Mouse (Mus musculus): ENCODE results near the gene Ss18l2. TPM values are rescaled to one million over a fixed set of nuclear protein-coding genes. Genes with fewer than 3 reads are reported as not detected.

Ss18l2 gene
- total and polyA plus RNA-seq, 2 experiments from 2014 or later = 69.5 to 185 TPM

DNA sequence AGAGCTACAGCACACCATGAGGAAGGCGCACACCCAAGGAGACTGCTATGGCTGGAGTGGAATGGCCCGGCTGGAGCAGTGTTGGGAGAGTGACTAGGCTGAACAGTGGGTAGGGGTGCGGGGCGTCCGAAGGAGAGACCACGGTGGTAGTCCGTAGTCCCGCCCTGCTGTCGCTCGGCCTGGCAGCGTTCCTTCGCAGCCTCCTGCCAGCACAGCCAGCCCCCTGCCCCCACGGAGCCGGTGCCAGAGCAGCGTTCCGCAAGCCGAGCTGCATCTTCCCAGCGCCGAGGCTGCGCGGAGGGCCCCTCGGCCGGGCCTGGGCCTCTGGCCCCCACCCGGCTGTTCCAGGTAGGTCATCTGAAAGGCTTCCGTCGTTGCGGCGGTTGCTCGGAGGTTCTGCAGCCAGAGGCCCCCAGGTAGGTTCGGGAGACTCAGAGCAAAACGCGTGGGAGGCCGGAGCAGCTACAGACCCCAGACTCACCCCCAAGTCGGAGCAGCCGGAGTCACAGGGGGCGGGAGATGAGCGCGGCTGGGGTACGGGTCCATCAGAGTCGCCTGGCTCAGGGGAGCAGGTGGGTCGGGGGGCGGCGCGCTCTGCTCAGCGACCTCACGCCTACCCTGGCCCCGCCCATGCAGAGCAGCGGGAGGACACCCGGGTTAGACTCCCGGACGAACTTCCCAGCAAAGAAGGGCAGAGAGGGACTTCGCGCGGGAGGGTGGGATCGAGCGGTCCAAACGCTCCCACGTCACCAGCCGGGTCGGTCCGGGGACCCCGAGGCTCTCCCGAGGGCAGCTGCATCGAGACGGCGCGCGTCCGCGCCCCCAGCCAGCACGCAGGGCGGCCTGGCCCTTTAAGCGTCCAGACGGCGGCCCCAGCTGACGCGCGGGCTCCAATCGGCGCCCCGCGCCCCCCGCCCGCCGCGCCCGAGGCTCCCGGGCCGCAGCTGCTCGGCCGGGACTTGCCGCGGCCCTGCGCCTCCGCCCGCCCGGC, 49.3 kb downstream of the Ss18l2 start, which contains the start of gene Zfp651:
Zfp651 (plus strand) TSS at position 240 of the 991 bp plus-strand sequence.
- Histone ChIP-seq H3K4me1 (ENCODE audit: insufficient read depth) (peaks cover 15% of the 10 kb centered on the region), H3K9ac (peak within 1 kb of the TSS; percentile 97), H3K27me3 (ENCODE audit: insufficient read depth, low read length) (no peaks in the 10 kb centered on the region), H3K27ac (ENCODE audit: low read depth, low read length) (peak within 1 kb of the TSS; percentile 78), H3K36me3 (ENCODE audit: insufficient read depth) (peaks cover 31% of the 10 kb centered on the region), H3K4me3 (ENCODE audit: low read depth, low read length) (peak within 1 kb of the TSS; percentile 87), H3K4me2 (ENCODE audit: low read depth) (peak within 1 kb of the TSS; percentile 95), H3K9me3 (ENCODE audit: low read length) (no peaks in the 10 kb centered on the region)
- 1% methylated on average over 85 of the region's 97 CpGs for WGBS
- DNase-seq (peak; percentile 86), ATAC-seq (peak; percentile 90)
- no peak for TF ChIP-seq CTCF (IDR thresholded peaks at IDR 0.05; ENCODE audit: low read depth)

GRCm38 (mm10) chr9:121760271-121761090, 50.4 kb downstream of the Ss18l2 start:
- peak overlapping the region; percentile 95 for H3K4me2 ChIP-seq (ENCODE audit: low read depth)
- H3K9ac ChIP-seq = peak overlapping the region; percentile 97
- peaks cover 31% of the 10 kb centered on the region for H3K36me3 ChIP-seq (ENCODE audit: insufficient read depth)
- TF ChIP-seq CTCF (IDR thresholded peaks at IDR 0.05; ENCODE audit: low read depth) = no peak
- peak overlapping the region; percentile 87 for H3K4me3 ChIP-seq (ENCODE audit: low read depth, low read length)
- H3K27me3 ChIP-seq (ENCODE audit: insufficient read depth, low read length) = no peaks in the 10 kb centered on the region
- H3K9me3 ChIP-seq (ENCODE audit: low read length) = no peaks in the 10 kb centered on the region
- 2% methylated on average over 43 of the region's 43 CpGs for WGBS
- ATAC-seq (peak; percentile 34), DNase-seq (peak; percentile 57)
- peaks cover 15% of the 10 kb centered on the region for H3K4me1 ChIP-seq (ENCODE audit: insufficient read depth)
- H3K27ac ChIP-seq (ENCODE audit: low read depth, low read length) = peak overlapping the region; percentile 78

GRCm38 (mm10) chr9:121761091-121761665, 51.0 kb downstream of the Ss18l2 start:
- H3K27ac ChIP-seq (ENCODE audit: low read depth, low read length) = no peak overlapping the region
- H3K9me3 ChIP-seq (ENCODE audit: low read length) = no peaks in the 10 kb centered on the region
- 60% methylated on average over 10 of the region's 10 CpGs for WGBS
- H3K27me3 ChIP-seq (ENCODE audit: insufficient read depth, low read length) = no peaks in the 10 kb centered on the region
- peaks cover 15% of the 10 kb centered on the region for H3K4me1 ChIP-seq (ENCODE audit: insufficient read depth)
- H3K4me2 ChIP-seq (ENCODE audit: low read depth) = peak overlapping the region; percentile 95
- DNase-seq (no peak), ATAC-seq (no peak)
- H3K36me3 ChIP-seq (ENCODE audit: insufficient read depth) = peaks cover 33% of the 10 kb centered on the region
- H3K9ac ChIP-seq = peak overlapping the region; percentile 97
- peak overlapping the region; percentile 87 for H3K4me3 ChIP-seq (ENCODE audit: low read depth, low read length)
- no peak for TF ChIP-seq CTCF (IDR thresholded peaks at IDR 0.05; ENCODE audit: low read depth)

- H3K27ac ChIP-seq (ENCODE audit: low read depth, low read length) = no peak overlapping the region
- no peak for ATAC-seq
- no peak overlapping the region for H3K4me3 ChIP-seq (ENCODE audit: low read depth, low read length)
- no peak for TF ChIP-seq CTCF (IDR thresholded peaks at IDR 0.05; ENCODE audit: low read depth)
- H3K36me3 ChIP-seq (ENCODE audit: insufficient read depth) = peaks cover 34% of the 10 kb centered on the region
- WGBS = 77% methylated on average over 8 of the region's 8 CpGs
- no peaks in the 10 kb centered on the region for H3K9me3 ChIP-seq (ENCODE audit: low read length)
- H3K9ac ChIP-seq = no peak overlapping the region
- no peaks in the 10 kb centered on the region for H3K27me3 ChIP-seq (ENCODE audit: insufficient read depth, low read length)
- DNase-seq = no peak
- H3K4me2 ChIP-seq (ENCODE audit: low read depth) = no peak overlapping the region
- H3K4me1 ChIP-seq (ENCODE audit: insufficient read depth) = peaks cover 15% of the 10 kb centered on the region
Measured at GRCm38 (mm10) chr9:121761787-121762186, 51.7 kb downstream of the Ss18l2 start.

- Histone ChIP-seq H3K9me3 (ENCODE audit: low read length) (no peaks in the 10 kb centered on the region), H3K36me3 (ENCODE audit: insufficient read depth) (peaks cover 36% of the 10 kb centered on the region), H3K4me2 (ENCODE audit: low read depth) (no peak overlapping the region), H3K27me3 (ENCODE audit: insufficient read depth, low read length) (no peaks in the 10 kb centered on the region), H3K4me1 (ENCODE audit: insufficient read depth) (peaks cover 15% of the 10 kb centered on the region), H3K9ac (no peak overlapping the region), H3K4me3 (ENCODE audit: low read depth, low read length) (no peak overlapping the region), H3K27ac (ENCODE audit: low read depth, low read length) (no peak overlapping the region)
- 90% methylated on average over 10 of the region's 10 CpGs for WGBS
- no peak for ATAC-seq
- DNase-seq = no peak
- no peak for TF ChIP-seq CTCF (IDR thresholded peaks at IDR 0.05; ENCODE audit: low read depth)
Measured at GRCm38 (mm10) chr9:121762248-121762647, 52.1 kb downstream of the Ss18l2 start.

DNA sequence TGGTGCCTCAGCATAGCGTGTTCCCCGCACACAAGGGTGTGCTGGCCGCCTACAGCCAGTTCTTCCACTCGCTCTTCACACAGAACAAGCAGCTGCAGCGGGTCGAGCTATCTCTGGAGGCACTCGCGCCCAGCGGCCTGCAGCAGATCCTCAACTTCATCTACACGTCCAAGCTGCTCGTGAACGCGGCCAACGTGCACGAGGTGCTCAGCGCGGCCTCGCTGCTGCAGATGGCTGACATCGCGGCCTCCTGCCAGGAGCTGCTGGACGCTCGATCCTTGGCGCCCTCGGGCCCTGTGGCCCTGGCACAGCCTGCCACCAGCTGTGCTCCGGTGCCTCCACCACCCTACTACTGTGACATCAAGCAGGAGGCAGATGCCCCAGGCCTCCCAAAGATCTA, 52.6 kb downstream of the Ss18l2 start:
- DNase-seq (no peak), ATAC-seq (no peak)
- Histone ChIP-seq H3K9ac (no peak overlapping the region), H3K4me3 (ENCODE audit: low read depth, low read length) (no peak overlapping the region), H3K27me3 (ENCODE audit: insufficient read depth, low read length) (no peaks in the 10 kb centered on the region), H3K4me2 (ENCODE audit: low read depth) (no peak overlapping the region), H3K27ac (ENCODE audit: low read depth, low read length) (no peak overlapping the region), H3K36me3 (ENCODE audit: insufficient read depth) (peaks cover 41% of the 10 kb centered on the region), H3K9me3 (ENCODE audit: low read length) (no peaks in the 10 kb centered on the region), H3K4me1 (ENCODE audit: insufficient read depth) (peaks cover 15% of the 10 kb centered on the region)
- WGBS = 90% methylated on average over 25 of the region's 25 CpGs
- TF ChIP-seq CTCF (IDR thresholded peaks at IDR 0.05; ENCODE audit: low read depth) = no peak

Other genes starting within 250 kb of the Ss18l2 start
- 150 and 194 TPM in 2 replicates for gene Cck, start 214.6 kb upstream of the Ss18l2 start, total RNA-seq (2014; rRNA removed)
- gene Cck, start 214.6 kb upstream of the Ss18l2 start, polyA plus RNA-seq (2015; fragmentation: Nextera tagmentation; extraction: Ambion mirVana) = 172 and 174 TPM in 2 replicates
- gene Lyzl4, start 68.2 kb upstream of the Ss18l2 start, total RNA-seq (2014; rRNA removed) = 0.46 TPM in 1 of 2 replicates, not detected in the other
- gene Lyzl4, start 68.2 kb upstream of the Ss18l2 start, polyA plus RNA-seq (2015; fragmentation: Nextera tagmentation; extraction: Ambion mirVana) = 0.25 TPM in 1 of 2 replicates, not detected in the other
- 0.48 and 1.5 TPM in 2 replicates for gene Vipr1, start 67.6 kb upstream of the Ss18l2 start, total RNA-seq (2014; rRNA removed)
- 0.34 and 0.89 TPM in 2 replicates for gene Vipr1, start 67.6 kb upstream of the Ss18l2 start, polyA plus RNA-seq (2015; fragmentation: Nextera tagmentation; extraction: Ambion mirVana)
- 21.2 and 24.8 TPM in 2 replicates for gene Sec22c, start 4.8 kb upstream of the Ss18l2 start, total RNA-seq (2014; rRNA removed)
- gene Sec22c, start 4.8 kb upstream of the Ss18l2 start, polyA plus RNA-seq (2015; fragmentation: Nextera tagmentation; extraction: Ambion mirVana) = 22.2 and 36.3 TPM in 2 replicates
- 79.8 and 97.3 TPM in 2 replicates for gene Nktr, start 8.8 kb downstream of the Ss18l2 start, total RNA-seq (2014; rRNA removed)
- 31.3 and 43.2 TPM in 2 replicates for gene Nktr, start 8.8 kb downstream of the Ss18l2 start, polyA plus RNA-seq (2015; fragmentation: Nextera tagmentation; extraction: Ambion mirVana)
- 44.6 and 48.8 TPM in 2 replicates for gene Zfp651, start 49.0 kb downstream of the Ss18l2 start, total RNA-seq (2014; rRNA removed)
- gene Zfp651, start 49.0 kb downstream of the Ss18l2 start, polyA plus RNA-seq (2015; fragmentation: Nextera tagmentation; extraction: Ambion mirVana) = 16.3 and 17.5 TPM in 2 replicates
- gene Klhl40, start 67.3 kb downstream of the Ss18l2 start, total RNA-seq (2014; rRNA removed) = 2.7 and 2.8 TPM in 2 replicates
- gene Klhl40, start 67.3 kb downstream of the Ss18l2 start, polyA plus RNA-seq (2015; fragmentation: Nextera tagmentation; extraction: Ambion mirVana) = 1.7 and 2.0 TPM in 2 replicates
- 0.15 and 1.2 TPM in 2 replicates for gene Hhatl, start 82.2 kb downstream of the Ss18l2 start, total RNA-seq (2014; rRNA removed)
- gene Hhatl, start 82.2 kb downstream of the Ss18l2 start, polyA plus RNA-seq (2015; fragmentation: Nextera tagmentation; extraction: Ambion mirVana) = 0.15 and 0.39 TPM in 2 replicates
- gene Ccdc13, start 129.1 kb downstream of the Ss18l2 start, total RNA-seq (2014; rRNA removed) = 4.3 and 5.2 TPM in 2 replicates
- gene Ccdc13, start 129.1 kb downstream of the Ss18l2 start, polyA plus RNA-seq (2015; fragmentation: Nextera tagmentation; extraction: Ambion mirVana) = 3.6 and 4.7 TPM in 2 replicates
- gene Higd1a, start 148.0 kb downstream of the Ss18l2 start, total RNA-seq (2014; rRNA removed) = 35.1 and 35.9 TPM in 2 replicates
- gene Higd1a, start 148.0 kb downstream of the Ss18l2 start, polyA plus RNA-seq (2015; fragmentation: Nextera tagmentation; extraction: Ambion mirVana) = 134 and 146 TPM in 2 replicates
- 2.1 TPM in 2 replicates for gene Ackr2, start 188.0 kb downstream of the Ss18l2 start, total RNA-seq (2014; rRNA removed)
- gene Ackr2, start 188.0 kb downstream of the Ss18l2 start, polyA plus RNA-seq (2015; fragmentation: Nextera tagmentation; extraction: Ambion mirVana) = 0.84 and 1.4 TPM in 2 replicates
- not detected in 2 replicates for gene Cyp8b1, start 206.0 kb downstream of the Ss18l2 start, total RNA-seq (2014; rRNA removed)
- not detected in 2 replicates for gene Cyp8b1, start 206.0 kb downstream of the Ss18l2 start, polyA plus RNA-seq (2015; fragmentation: Nextera tagmentation; extraction: Ambion mirVana)
- 2.5 and 5.7 TPM in 2 replicates for gene Fam198a, start 240.7 kb downstream of the Ss18l2 start, total RNA-seq (2014; rRNA removed)
- 1.3 and 1.6 TPM in 2 replicates for gene Fam198a, start 240.7 kb downstream of the Ss18l2 start, polyA plus RNA-seq (2015; fragmentation: Nextera tagmentation; extraction: Ambion mirVana)

All from forebrain, postnatal 0 days (tissue).